Mouse (Mus musculus) liver, embryonic 12.5 days (tissue): ENCODE measurements at regions not wholly inside any gene's neighbourhood (a gene's known extent, or its start where the extent isn't known, plus 50 kb on each side); places are given as distances from the start of the nearest gene placed in this dataset.
"Not testable (repeated sequence)": the region's sequence is repeated elsewhere in the genome, so short reads cannot be mapped to it uniquely, and the experiment has no call there.

ENCODE experiments used
- ATAC-seq: fragments of 200-750 bp; cut with Nextera tagmentation; 2 replicates; pipeline ENCODE4 v1.8.0; 2017; ENCODE audit warnings: moderate number of reproducible peaks, mild to moderate bottlenecking, moderate library complexity
- H3K27ac ChIP-seq: fragments of 300-500 bp; sonication (generic); 2 replicates; pipeline ENCODE4 v1.5.1; 2016; ENCODE audit warnings: mild to moderate bottlenecking
- H3K27me3 ChIP-seq: fragments of 300-500 bp; sonication (generic); replicated peaks from 2 replicates; pipeline ENCODE4 v1.6.1; 2016; ENCODE audit warnings: mild to moderate bottlenecking, moderate library complexity
- H3K36me3 ChIP-seq: fragments of 300-500 bp; sonication (generic); 2 replicates; pipeline ENCODE4 v1.6.1; 2016; ENCODE audit warnings: mild to moderate bottlenecking, moderate library complexity
- H3K4me1 ChIP-seq: fragments of 300-500 bp; sonication (generic); 2 replicates; pipeline ENCODE4 v1.6.1; 2016
- H3K4me2 ChIP-seq: fragments of 300-500 bp; sonication (generic); 2 replicates; pipeline ENCODE4 v1.6.1; 2016; ENCODE audit warnings: mild to moderate bottlenecking, moderate library complexity
- H3K4me3 ChIP-seq: fragments of 300-500 bp; sonication (generic); 2 replicates; pipeline ENCODE4 v1.5.1; 2016; ENCODE audit warnings: mild to moderate bottlenecking, moderate library complexity
- H3K9ac ChIP-seq: fragments of 300-500 bp; sonication (generic); 2 replicates; pipeline ENCODE4 v1.6.1; 2016; ENCODE audit warnings: mild to moderate bottlenecking, moderate library complexity
- H3K9me3 ChIP-seq: fragments of 300-500 bp; sonication (generic); replicated peaks from 2 replicates; pipeline ENCODE4 v1.6.1; 2016; ENCODE audit warnings: mild to moderate bottlenecking, moderate library complexity
- WGBS: fragments of 180-500 bp; shearing (Covaris S2); methylation state at CpG from one replicate; pipeline ENCODE4 v1.1.7; 2016; ENCODE audit not compliant: insufficient replicate concordance; 5-methylcytosine and 5-hydroxymethylcytosine counted together

DNA sequence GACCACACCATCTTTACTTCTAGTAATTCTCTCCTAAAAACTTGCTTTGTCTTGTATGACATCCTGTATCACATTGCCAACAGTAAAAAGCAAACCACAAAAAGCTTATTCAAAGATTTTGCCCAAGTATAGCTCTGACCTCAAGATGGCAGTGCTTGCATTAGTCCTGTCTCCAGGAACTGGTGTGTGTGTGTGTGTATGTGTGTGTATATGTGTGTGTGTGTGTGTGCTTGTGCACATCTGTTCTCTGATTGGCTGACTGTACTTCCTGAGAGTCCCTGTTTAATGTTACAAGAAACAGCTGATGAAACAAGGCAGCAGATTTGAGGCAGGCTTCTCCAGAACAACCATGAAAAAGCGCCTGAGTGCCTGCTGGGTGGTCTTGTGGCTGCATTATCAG lies 735.0 kb downstream of the Dad1 start:
- H3K27ac ChIP-seq, ATAC-seq: not testable (repeated sequence)
- no CpG with 5 or more reads among the region's 1 CpGs for WGBS

DNA sequence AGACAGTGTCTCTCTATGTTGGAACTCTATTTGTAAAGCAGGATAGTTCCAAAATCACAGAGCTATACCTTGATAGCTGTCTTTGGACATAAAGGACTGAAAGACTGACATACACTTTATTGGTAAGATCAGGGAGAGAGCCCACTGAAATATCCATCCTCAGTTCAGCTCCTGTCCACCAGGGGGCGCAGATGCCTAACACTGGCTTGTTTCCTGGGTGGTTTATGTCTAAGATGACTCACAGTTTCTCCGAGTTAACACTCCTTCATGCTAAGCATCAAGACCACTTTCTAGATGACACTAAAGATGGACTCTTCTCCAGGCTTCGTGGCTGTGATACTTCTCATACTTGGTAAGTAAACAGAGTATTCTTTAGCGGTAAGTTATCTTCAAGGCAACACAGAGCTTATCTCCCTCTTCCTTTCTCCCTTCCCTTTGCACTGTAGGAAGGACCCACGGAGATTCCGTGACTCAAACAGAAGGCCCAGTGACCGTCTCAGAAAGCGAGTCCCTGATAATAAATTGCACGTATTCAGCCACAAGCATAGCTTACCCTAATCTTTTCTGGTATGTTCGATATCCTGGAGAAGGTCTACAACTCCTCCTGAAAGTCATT lies 737.2 kb downstream of the Dad1 start:
- H3K27me3 ChIP-seq, H3K36me3 ChIP-seq, H3K4me2 ChIP-seq, H3K4me3 ChIP-seq, H3K9ac ChIP-seq, H3K4me1 ChIP-seq, ATAC-seq, H3K27ac ChIP-seq, H3K9me3 ChIP-seq: not testable (repeated sequence)
- WGBS, result no CpG with 5 or more reads among the region's 10 CpGs

More for the DNA sequence above, 735.0 kb downstream of the Dad1 start:
- H3K9me3 ChIP-seq, H3K27me3 ChIP-seq, H3K4me2 ChIP-seq, H3K36me3 ChIP-seq, H3K9ac ChIP-seq, H3K4me1 ChIP-seq, H3K4me3 ChIP-seq: not testable (repeated sequence)

DNA sequence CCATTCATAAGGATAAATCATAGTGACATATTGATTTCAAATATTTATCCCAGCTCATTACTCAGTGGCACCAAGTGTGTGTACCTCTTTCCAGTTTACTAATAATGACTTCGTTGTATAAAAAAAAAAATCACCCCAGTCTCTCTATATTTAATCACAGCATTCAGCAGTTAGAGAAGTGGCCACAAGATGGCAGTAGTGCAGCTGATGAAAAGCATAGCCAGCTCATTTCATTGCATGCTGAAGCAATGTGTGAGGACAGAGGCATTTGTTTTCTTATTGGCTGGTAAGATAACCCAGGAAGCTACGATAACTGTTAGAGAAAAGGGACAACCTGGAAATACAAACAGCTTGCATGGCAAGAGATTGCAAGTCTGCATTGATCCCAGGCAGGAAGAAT lies 748.5 kb downstream of the Dad1 start:
- not testable (repeated sequence) for H3K4me1 ChIP-seq, ATAC-seq, H3K9ac ChIP-seq, H3K27me3 ChIP-seq, H3K27ac ChIP-seq, H3K36me3 ChIP-seq, H3K4me2 ChIP-seq, H3K4me3 ChIP-seq, H3K9me3 ChIP-seq
- WGBS, result 36% methylated on average over 1 of the region's 2 CpGs

DNA sequence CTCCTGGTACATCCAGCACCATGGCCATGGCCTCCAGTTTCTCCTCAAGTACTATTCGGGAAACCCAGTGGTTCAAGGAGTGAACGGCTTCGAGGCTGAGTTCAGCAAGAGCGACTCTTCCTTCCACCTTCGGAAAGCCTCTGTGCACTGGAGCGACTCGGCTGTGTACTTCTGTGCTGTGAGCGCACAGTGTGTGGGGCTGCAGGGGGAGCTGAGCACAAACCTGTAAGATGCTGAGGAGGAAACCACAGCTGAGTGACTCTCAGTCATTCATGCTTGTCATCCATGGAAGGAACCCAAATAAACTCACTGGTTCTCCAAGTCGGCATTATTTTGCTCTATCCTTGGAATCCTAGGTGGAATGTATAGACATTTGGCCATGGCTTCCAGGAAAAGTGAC lies 765.5 kb downstream of the Dad1 start:
- not testable (repeated sequence) for H3K4me3 ChIP-seq, H3K4me2 ChIP-seq, H3K4me1 ChIP-seq, ATAC-seq, H3K27ac ChIP-seq, H3K9me3 ChIP-seq, H3K27me3 ChIP-seq, H3K36me3 ChIP-seq, H3K9ac ChIP-seq
- whole genome bisulfite sequencing, result 79% methylated on average over 8 of the region's 9 CpGs

DNA sequence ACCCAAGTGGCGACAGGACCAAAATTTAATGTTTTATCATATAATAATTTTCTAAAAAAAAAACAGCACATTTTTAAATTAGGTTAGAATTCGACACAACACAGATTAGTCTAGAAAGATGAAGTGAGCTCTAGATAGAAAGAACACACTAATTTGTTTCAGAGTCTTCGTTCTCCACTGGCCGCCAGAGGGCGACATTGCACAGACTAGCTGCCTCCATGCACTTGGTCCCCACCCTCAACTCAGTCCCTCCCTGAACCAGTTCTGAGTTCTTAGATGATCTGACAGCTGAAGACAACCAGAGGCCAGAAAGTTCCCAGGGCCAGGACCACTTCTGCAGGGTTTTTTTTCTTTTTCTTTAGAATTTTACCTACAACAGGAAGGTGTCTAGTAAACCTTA lies 766.3 kb downstream of the Dad1 start:
- H3K4me1 ChIP-seq, H3K27ac ChIP-seq, H3K4me3 ChIP-seq, H3K9me3 ChIP-seq, H3K9ac ChIP-seq, H3K27me3 ChIP-seq, ATAC-seq, H3K4me2 ChIP-seq, H3K36me3 ChIP-seq: not testable (repeated sequence)
- WGBS, result 19% methylated on average over 5 of the region's 5 CpGs

DNA sequence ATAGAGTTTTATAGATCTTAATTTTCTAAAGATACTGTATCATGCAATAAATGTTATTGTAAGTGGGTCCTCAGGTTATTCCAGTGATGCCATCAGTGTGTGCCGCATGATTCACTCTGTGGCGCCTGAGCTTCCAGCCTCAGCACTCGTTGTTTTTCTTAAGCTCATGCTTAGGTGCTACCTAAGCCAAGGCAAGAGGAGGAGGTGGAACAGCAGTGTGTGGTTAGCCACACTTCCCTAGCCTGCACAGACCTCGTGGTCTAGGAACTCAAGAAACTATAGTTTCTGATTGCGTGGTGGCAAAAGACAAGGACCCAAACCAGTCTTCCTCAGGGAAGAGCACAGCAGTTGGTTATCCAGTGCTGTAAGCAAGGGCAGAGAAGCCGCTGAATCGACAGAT lies 779.7 kb downstream of the Dad1 start:
- not testable (repeated sequence) for H3K36me3 ChIP-seq
- WGBS, result 73% methylated on average over 7 of the region's 7 CpGs

DNA sequence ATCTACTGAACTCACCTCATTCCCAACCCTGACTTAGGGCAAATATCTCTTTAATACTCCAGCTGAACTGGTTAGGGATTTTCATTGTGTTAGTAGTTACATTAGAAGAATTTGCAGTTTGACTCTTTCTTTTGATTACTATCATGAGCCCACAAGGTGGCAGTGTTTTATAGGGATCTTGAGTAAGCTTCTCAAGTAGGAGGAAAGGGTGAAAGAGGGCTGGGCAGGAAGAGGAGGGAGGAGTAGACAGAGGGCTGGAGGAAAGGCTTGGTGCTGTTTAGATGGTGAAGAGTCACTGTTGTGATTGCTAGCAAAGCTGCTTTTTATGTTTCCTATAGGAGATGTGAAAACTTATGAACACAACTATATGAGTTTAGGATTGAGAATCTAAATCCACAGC lies 793.1 kb downstream of the Dad1 start:
- not testable (repeated sequence) for H3K27me3 ChIP-seq, H3K4me1 ChIP-seq, H3K9me3 ChIP-seq, H3K4me2 ChIP-seq, H3K4me3 ChIP-seq, H3K27ac ChIP-seq, H3K36me3 ChIP-seq, H3K9ac ChIP-seq, ATAC-seq

More for the DNA sequence above, 779.7 kb downstream of the Dad1 start:
- H3K4me2 ChIP-seq, H3K4me3 ChIP-seq, ATAC-seq, H3K27me3 ChIP-seq, H3K9me3 ChIP-seq, H3K27ac ChIP-seq, H3K4me1 ChIP-seq, H3K9ac ChIP-seq: not testable (repeated sequence)

DNA sequence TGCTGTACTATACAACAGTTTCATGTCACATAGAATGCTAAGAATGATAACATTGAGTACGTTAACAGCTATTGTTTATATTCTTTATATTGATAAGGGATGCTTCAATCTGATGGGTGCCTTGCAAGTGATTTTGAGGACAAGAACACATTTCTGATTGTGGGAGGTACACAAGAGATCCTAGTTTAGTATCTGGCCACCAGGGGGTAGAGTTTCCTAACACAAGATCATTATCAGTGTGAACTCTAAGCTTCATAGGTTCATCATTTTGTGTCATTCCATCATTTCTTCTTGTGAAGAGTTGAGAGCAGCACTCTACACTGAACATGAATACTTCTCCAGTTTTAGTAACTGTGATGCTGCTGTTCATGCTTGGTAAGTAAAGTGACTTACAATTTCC lies 799.9 kb downstream of the Dad1 start:
- ATAC-seq, result no peak
- H3K27me3 ChIP-seq, result no peaks in the 10 kb centered on the region
- no peak overlapping the region for H3K4me3 ChIP-seq
- no peaks in the 10 kb centered on the region for H3K36me3 ChIP-seq
- H3K4me1 ChIP-seq, result no peaks in the 10 kb centered on the region
- WGBS, result 63% methylated on average over 1 of the region's 1 CpGs
- no peaks in the 10 kb centered on the region for H3K9me3 ChIP-seq
- H3K9ac ChIP-seq, result no peak overlapping the region
- H3K4me2 ChIP-seq, result no peak overlapping the region
- no peak overlapping the region for H3K27ac ChIP-seq

DNA sequence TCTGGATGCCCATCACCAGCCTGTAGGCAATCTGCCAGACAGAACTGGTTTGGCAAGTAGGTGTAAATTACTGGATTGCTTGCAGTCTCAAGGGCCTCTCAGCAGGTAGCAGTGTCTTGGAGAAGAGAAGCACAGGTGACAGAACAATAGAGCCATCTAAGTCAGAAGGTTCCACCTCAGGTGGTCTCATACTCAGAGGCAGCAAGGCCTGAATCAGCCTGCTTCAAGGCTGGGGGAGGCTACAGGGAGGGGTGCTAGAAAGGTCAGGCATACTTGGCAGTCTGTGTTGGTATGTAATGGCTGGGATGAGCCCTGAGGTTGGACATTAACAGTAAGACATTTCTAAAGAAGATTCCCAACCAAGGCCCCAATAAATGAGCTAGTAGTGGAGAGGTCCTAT lies 814.3 kb downstream of the Dad1 start:
- H3K36me3 ChIP-seq, H3K4me2 ChIP-seq, ATAC-seq, H3K4me1 ChIP-seq, H3K9me3 ChIP-seq, H3K27me3 ChIP-seq, H3K9ac ChIP-seq, H3K27ac ChIP-seq, H3K4me3 ChIP-seq: not testable (repeated sequence)

DNA sequence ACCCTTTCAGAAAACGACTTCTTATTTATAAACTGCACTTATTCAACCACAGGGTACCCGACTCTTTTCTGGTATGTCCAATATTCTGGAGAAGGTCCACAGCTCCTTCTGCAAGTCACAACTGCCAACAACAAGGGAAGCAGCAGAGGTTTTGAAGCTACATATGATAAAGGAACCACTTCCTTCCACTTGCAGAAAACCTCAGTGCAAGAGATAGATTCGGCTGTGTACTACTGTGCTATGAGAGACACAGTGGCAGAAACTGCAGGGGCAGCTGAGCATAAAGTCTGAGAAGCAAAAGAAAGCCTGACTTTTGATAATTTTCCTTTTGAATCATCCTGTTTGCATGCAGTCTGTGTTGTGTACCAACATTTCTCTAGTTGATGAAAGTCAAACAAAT lies 823.8 kb downstream of the Dad1 start:
- not testable (repeated sequence) for H3K36me3 ChIP-seq, H3K9me3 ChIP-seq, H3K4me1 ChIP-seq, H3K4me2 ChIP-seq, H3K4me3 ChIP-seq, H3K9ac ChIP-seq, ATAC-seq, H3K27me3 ChIP-seq, H3K27ac ChIP-seq
- WGBS, result 16% methylated on average over 2 of the region's 3 CpGs

DNA sequence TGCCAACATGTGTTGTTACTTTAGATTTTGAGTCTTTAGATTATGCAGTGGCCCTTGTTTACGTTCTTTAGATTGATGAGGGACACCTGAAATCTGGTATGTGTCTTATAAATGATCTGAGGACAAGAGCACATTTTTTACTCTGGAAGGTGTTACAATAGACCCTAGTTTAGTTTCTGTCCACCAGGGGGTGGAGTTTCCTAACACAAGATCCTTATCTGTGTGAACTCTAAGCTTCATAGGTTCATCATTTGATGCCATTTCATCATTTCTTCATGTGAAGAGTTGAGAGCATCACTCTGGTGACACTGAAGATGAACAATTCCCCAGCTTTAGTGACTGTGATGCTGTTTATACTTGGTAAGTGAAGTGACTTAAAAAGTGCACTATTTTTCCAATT lies 825.5 kb downstream of the Dad1 start:
- WGBS, result 74% methylated on average over 1 of the region's 1 CpGs
- not testable (repeated sequence) for H3K9me3 ChIP-seq, H3K36me3 ChIP-seq, H3K4me2 ChIP-seq, H3K27ac ChIP-seq, H3K4me3 ChIP-seq, H3K9ac ChIP-seq, H3K27me3 ChIP-seq, H3K4me1 ChIP-seq, ATAC-seq

DNA sequence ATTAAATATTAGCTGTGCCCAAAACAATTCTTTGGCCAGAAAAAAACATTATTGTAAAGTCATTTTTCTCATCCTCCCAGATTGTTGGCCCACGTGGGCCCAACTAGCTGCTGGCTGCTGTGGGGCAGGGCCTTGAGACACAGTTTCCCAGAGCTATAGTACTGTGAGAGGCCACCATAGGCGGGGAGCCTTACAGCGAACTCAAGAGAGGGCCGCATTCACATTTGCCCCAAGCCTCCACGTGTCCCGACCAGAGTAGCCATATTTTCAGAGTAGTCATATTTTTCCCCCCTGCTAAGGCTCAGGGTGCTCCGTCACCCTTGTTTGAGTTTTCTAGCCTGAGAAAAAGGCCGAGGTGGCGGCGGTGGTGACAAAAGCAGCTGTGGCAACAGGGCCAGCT lies 826.3 kb downstream of the Dad1 start:
- not testable (repeated sequence) for H3K4me3 ChIP-seq, H3K36me3 ChIP-seq, H3K9me3 ChIP-seq, H3K9ac ChIP-seq, H3K4me2 ChIP-seq, H3K27ac ChIP-seq, H3K4me1 ChIP-seq, H3K27me3 ChIP-seq, ATAC-seq
- 82% methylated on average over 10 of the region's 10 CpGs for WGBS

DNA sequence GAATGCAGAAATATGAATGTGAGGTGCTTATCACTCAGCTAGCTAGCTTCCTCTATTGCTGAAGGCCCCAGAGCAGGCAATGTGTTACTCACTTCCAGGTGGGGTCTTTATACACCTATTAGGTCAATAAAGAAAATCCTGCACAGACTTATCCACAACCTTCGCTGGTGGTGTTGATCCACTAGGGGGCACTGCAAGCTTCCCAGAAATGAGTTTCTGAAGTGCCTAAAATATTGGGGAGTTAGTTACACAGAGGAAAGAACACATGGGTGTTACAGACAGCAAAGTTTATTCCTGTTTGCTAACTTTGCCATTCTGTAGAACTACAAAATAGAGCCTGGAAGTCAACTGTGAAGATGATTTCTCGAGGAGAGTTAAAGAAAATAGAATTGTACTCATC lies 836.9 kb downstream of the Dad1 start:
- 59% methylated on average over 2 of the region's 2 CpGs for WGBS
- H3K4me3 ChIP-seq, H3K27ac ChIP-seq, H3K4me2 ChIP-seq, H3K9me3 ChIP-seq, ATAC-seq, H3K27me3 ChIP-seq, H3K4me1 ChIP-seq, H3K9ac ChIP-seq, H3K36me3 ChIP-seq: not testable (repeated sequence)
